Mouse (Mus musculus) heart, postnatal 0 days (tissue): ENCODE measurements at regions not wholly inside any gene's neighbourhood (a gene's known extent, or its start where the extent isn't known, plus 50 kb on each side); places are given as distances from the start of the nearest gene placed in this dataset.

Experiments
- CTCF ChIP-seq: IDR thresholded peaks from 2 replicates; pipeline ENCODE4 v1.5.1; 2016; ENCODE audit warnings: antibody characterized with exemption, control low read depth, low read depth
- EP300 ChIP-seq: IDR thresholded peaks from 2 replicates; pipeline ENCODE4 v1.6.1; 2016; ENCODE audit warnings: antibody characterized with exemption, low read depth

- no peak for TF ChIP-seq CTCF
- no peak for TF ChIP-seq EP300
Measured at GRCm38 (mm10) chr8:127829659-127830058, 528.7 kb upstream of the Nrp1 start.
